Mouse (Mus musculus): ENCODE results near the gene Ramac. TPM values are rescaled to one million over a fixed set of nuclear protein-coding genes. Genes with fewer than 3 reads are reported as not detected.

The Ramac gene
- total and polyA plus RNA-seq, 2 experiments from 2014 or later = 81.6 to 189 TPM

DNA sequence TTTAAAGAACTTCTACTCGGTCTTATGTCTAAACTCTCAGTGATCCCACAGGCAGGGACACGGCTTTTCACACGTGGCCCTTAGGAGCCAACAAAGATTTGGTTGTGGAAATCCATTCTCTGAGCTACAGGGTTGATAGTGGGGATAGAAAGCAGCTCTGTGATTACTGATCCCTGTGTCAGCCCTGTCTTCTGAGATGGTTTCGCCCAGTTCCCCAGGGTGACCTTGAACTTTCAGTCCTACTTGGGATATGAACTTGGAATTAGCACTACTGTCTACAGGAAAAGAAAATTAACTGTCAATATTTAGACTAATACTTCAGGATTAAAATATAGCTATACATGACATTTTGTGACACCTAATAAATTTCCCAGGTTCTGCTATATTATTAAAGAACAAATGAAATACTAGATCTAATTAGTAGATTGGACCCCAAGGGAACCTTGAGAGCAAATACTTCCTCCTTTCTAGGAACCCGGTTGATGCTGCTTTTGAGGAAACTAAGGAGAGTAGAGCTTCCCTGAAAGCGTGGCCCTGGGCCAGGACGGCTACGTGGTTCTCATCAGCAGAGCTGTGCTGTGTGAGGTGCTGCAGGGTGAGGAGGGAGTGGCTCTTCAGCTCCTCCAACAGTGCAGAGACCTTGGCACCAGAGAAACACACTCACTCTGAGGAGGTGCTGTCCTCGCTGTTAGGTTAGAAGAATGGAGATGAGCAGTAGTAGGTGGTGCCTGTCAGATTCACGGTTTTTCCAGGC lies 10.2 kb downstream of the Ramac start:
- no peaks in the 10 kb centered on the region for H3K4me1 ChIP-seq (ENCODE audit: insufficient read depth, low read length)
- WGBS = 84% methylated on average over 10 of the region's 10 CpGs
- DNase-seq (ENCODE audit: low spot score) = no peak
- H3K27ac ChIP-seq (ENCODE audit: low read depth, low read length) = no peak overlapping the region
- H3K27me3 ChIP-seq (ENCODE audit: insufficient read depth, low read length) = no peaks in the 10 kb centered on the region
- no peaks in the 10 kb centered on the region for H3K9me3 ChIP-seq (ENCODE audit: low read length)
- no peak overlapping the region for H3K4me2 ChIP-seq (ENCODE audit: low read depth, low read length, poor library complexity, severe bottlenecking)
- no peak for TF ChIP-seq CTCF (IDR thresholded peaks at IDR 0.05)
- H3K4me3 ChIP-seq (ENCODE audit: low read depth, low read length) = no peak overlapping the region
- no peaks in the 10 kb centered on the region for H3K36me3 ChIP-seq (ENCODE audit: insufficient read depth, low read length)
- no peak overlapping the region for H3K9ac ChIP-seq (replicated peaks; ENCODE audit: low read length, poor library complexity, severe bottlenecking)
- ATAC-seq (ENCODE audit: low FRiP score) = no peak

GRCm38 (mm10) chr7:81775325-81775724 lies 12.6 kb downstream of the Ramac start:
- H3K4me3 ChIP-seq (ENCODE audit: low read depth, low read length) = no peak overlapping the region
- H3K36me3 ChIP-seq (ENCODE audit: insufficient read depth, low read length) = 0 out of 2 replicates have a peak, but pooled peaks cover 1% of the 10 kb centered on the region
- no peak overlapping the region for H3K27ac ChIP-seq (ENCODE audit: low read depth, low read length)
- TF ChIP-seq CTCF (IDR thresholded peaks at IDR 0.05) = no peak
- no peaks in the 10 kb centered on the region for H3K9me3 ChIP-seq (ENCODE audit: low read length)
- WGBS = 76% methylated on average over 5 of the region's 5 CpGs
- no peaks in the 10 kb centered on the region for H3K4me1 ChIP-seq (ENCODE audit: insufficient read depth, low read length)
- no peaks in the 10 kb centered on the region for H3K27me3 ChIP-seq (ENCODE audit: insufficient read depth, low read length)
- no peak overlapping the region for H3K4me2 ChIP-seq (ENCODE audit: low read depth, low read length, poor library complexity, severe bottlenecking)
- no peak overlapping the region for H3K9ac ChIP-seq (replicated peaks; ENCODE audit: low read length, poor library complexity, severe bottlenecking)
- ATAC-seq (ENCODE audit: low FRiP score) (no peak), DNase-seq (ENCODE audit: low spot score) (no peak)

DNA sequence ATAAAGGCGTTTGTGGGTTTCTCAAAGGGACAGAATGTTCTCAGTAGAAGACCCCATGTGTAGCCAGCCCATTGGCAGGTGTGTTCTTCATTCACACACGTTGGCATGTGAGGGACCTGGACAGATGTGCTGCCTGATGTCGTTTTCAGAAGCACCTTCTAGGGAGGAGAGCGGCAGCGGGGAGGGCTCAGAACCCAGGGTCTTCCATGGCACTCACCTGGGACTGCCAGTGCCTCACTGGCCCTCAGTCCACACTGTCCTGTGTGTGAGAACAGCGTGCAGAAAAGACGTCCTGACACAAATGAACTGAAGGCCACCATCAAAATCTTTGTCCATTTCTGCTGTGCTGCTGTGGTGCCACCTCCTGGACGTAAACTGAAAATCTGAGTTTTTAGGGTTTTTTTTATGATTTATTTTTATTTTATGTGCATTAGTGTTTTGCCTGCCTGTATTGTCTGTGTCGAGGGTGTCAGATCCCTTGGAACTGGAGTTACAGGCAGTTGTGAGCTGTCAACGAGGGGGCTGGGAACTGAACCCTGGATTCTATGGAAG lies 15.0 kb downstream of the Ramac start:
- ATAC-seq (ENCODE audit: low FRiP score) = no peak
- no peak overlapping the region for H3K27ac ChIP-seq (ENCODE audit: low read depth, low read length)
- no peaks in the 10 kb centered on the region for H3K9me3 ChIP-seq (ENCODE audit: low read length)
- H3K4me2 ChIP-seq (ENCODE audit: low read depth, low read length, poor library complexity, severe bottlenecking) = no peak overlapping the region
- no peak overlapping the region for H3K9ac ChIP-seq (replicated peaks; ENCODE audit: low read length, poor library complexity, severe bottlenecking)
- peaks cover 16% of the 10 kb centered on the region; the same call in 1 of the 2 replicates for H3K36me3 ChIP-seq (ENCODE audit: insufficient read depth, low read length)
- 68% methylated on average over 10 of the region's 10 CpGs for WGBS
- H3K27me3 ChIP-seq (ENCODE audit: insufficient read depth, low read length) = no peaks in the 10 kb centered on the region
- TF ChIP-seq CTCF (IDR thresholded peaks at IDR 0.05) = peak; percentile 82
- DNase-seq (ENCODE audit: low spot score) = peak; percentile 26
- H3K4me3 ChIP-seq (ENCODE audit: low read depth, low read length) = no peak overlapping the region
- H3K4me1 ChIP-seq (ENCODE audit: insufficient read depth, low read length) = no peaks in the 10 kb centered on the region

DNA sequence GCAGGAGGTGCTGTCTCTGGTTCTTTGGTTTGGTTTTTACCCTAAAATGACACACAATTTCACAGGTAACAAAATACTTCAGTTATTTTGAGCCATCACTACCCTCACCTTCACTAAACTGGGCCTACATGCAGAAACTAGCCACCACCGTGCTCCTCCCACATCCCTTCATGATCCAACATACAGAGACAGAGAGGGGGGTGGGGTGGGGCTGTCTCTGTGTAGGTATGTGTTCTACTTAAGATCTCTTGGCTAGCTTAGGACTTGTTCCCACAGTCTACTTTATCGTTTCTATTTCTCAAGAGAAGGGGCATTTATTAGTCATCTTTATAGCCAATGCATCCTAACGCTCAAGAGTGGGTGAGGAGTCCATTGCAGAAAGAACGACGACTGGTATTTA lies 25.8 kb downstream of the Ramac start:
- Histone ChIP-seq H3K9ac (replicated peaks; ENCODE audit: low read length, poor library complexity, severe bottlenecking) (peak overlapping the region; percentile 81), H3K27ac (ENCODE audit: low read depth, low read length) (peak overlapping the region; percentile 99), H3K4me2 (ENCODE audit: low read depth, low read length, poor library complexity, severe bottlenecking) (peak overlapping the region; percentile 83), H3K9me3 (ENCODE audit: low read length) (no peaks in the 10 kb centered on the region), H3K36me3 (ENCODE audit: insufficient read depth, low read length) (peaks cover 9% of the 10 kb centered on the region; the same call in 1 of the 2 replicates), H3K27me3 (ENCODE audit: insufficient read depth, low read length) (no peaks in the 10 kb centered on the region), H3K4me1 (ENCODE audit: insufficient read depth, low read length) (no peaks in the 10 kb centered on the region), H3K4me3 (ENCODE audit: low read depth, low read length) (peak overlapping the region; percentile 52)
- no peak for TF ChIP-seq CTCF (IDR thresholded peaks at IDR 0.05)
- 5% methylated on average over 5 of the region's 5 CpGs for WGBS
- ATAC-seq (ENCODE audit: low FRiP score) (peak; percentile 40; the same call in 1 of the 2 replicates), DNase-seq (ENCODE audit: low spot score) (no peak)

DNA sequence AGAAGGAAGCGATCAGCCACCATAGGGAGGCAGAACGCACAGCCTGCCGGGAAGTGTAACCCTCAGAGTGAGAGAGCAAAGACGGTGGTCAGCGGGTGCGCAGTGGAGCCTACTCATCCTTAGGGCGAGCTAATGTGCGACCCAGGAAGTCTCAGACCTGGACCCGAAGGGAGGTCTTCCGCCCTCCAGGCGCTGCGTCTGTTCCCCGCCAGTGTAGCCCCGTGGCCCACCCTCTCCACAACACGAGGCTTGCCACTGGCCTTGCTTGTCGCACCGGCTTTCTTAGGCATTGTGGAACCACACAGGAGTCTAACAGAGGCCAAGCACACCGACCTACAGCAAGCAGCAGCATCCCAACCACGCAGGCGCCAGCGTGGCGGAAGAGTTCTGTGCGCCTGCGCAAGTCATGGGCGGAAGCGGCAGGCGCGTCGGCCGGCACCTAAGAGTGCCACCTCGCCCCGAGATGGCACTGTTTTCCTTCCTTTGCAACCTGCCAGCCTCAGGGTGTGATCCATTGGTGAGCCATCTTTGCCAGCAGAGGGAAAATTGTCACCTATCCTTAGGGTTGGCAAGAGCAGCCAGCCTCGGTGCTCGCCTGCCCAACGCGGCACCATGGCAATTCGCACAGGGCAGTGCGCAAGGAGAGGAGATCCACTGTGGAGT lies 26.5 kb downstream of the Ramac start, which contains the start of gene 3110040N11Rik:
3110040N11Rik (minus strand) TSS at position 384 of the 663 bp plus-strand sequence.
- peak; percentile 94 for ATAC-seq (ENCODE audit: low FRiP score)
- peak within 1 kb of the TSS; percentile 81 for H3K9ac ChIP-seq (replicated peaks; ENCODE audit: low read length, poor library complexity, severe bottlenecking)
- DNase-seq (ENCODE audit: low spot score) = peak; percentile 96
- H3K4me1 ChIP-seq (ENCODE audit: insufficient read depth, low read length) = no peaks in the 10 kb centered on the region
- peak; percentile 82 for TF ChIP-seq CTCF (IDR thresholded peaks at IDR 0.05)
- peaks cover 13% of the 10 kb centered on the region; the same call in 1 of the 2 replicates for H3K36me3 ChIP-seq (ENCODE audit: insufficient read depth, low read length)
- H3K27ac ChIP-seq (ENCODE audit: low read depth, low read length) = peak within 1 kb of the TSS; percentile 99
- H3K9me3 ChIP-seq (ENCODE audit: low read length) = no peaks in the 10 kb centered on the region
- peak within 1 kb of the TSS; percentile 83 for H3K4me2 ChIP-seq (ENCODE audit: low read depth, low read length, poor library complexity, severe bottlenecking)
- no peaks in the 10 kb centered on the region for H3K27me3 ChIP-seq (ENCODE audit: insufficient read depth, low read length)
- WGBS = under 1% methylated on average over 38 of the region's 38 CpGs
- H3K4me3 ChIP-seq (ENCODE audit: low read depth, low read length) = peak within 1 kb of the TSS; percentile 52
